Mouse (Mus musculus) E14TG2a.4 (cell line): ENCODE data around the gene Ggct.

Experiments used
- H3K27me3 ChIP-seq: 2 replicates; pipeline ENCODE4 v1.6.1; 2014; ENCODE audit warnings: low read length, control low read depth; ENCODE audit not compliant: insufficient read depth
- H3K36me3 ChIP-seq: 2 replicates; pipeline ENCODE4 v1.6.1; 2014; ENCODE audit warnings: low read length, control low read depth; ENCODE audit not compliant: insufficient read depth
- H3K4me1 ChIP-seq: replicated peaks from 2 replicates; pipeline ENCODE4 v1.6.1; 2014; ENCODE audit warnings: low read depth, low read length, control low read depth
- H3K4me3 ChIP-seq: replicated peaks from 2 replicates; pipeline ENCODE4 v1.5.1; 2014; ENCODE audit warnings: mild to moderate bottlenecking, low read length
- H3K9me3 ChIP-seq: 2 replicates; pipeline ENCODE4 v1.6.1; 2014; ENCODE audit warnings: low read length, control low read depth
- CTCF ChIP-seq: conservative IDR thresholded peaks from 2 replicates; pipeline ENCODE4 v1.5.1; 2014; ENCODE audit warnings: low read length
- NANOG ChIP-seq: IDR thresholded peaks from 2 replicates; pipeline ENCODE4 v1.6.1; 2014; ENCODE audit warnings: borderline replicate concordance, low read length, mixed read lengths
- POU5F1 ChIP-seq: IDR thresholded peaks from 2 replicates; pipeline ENCODE4 v1.6.1; 2014; ENCODE audit warnings: low read length, borderline replicate concordance

Ggct gene

GRCm38 (mm10) chr6:54952542-54952941 lies 40.2 kb downstream of the Ggct start:
- TF ChIP-seq CTCF (no peak), NANOG (no peak), POU5F1 (no peak)
- H3K4me1 ChIP-seq = no peaks in the 10 kb centered on the region
- H3K4me3 ChIP-seq = no peak overlapping the region
- H3K27me3 ChIP-seq = peaks cover 2% of the 10 kb centered on the region; the same call in 1 of the 2 replicates
- H3K9me3 ChIP-seq = peaks cover 70% of the 10 kb centered on the region
- H3K36me3 ChIP-seq = 0 out of 2 replicates have a peak, but pooled peaks cover 3% of the 10 kb centered on the region

GRCm38 (mm10) chr6:54948682-54949081 lies 44.1 kb downstream of the Ggct start:
- H3K9me3 ChIP-seq = peaks cover 51% of the 10 kb centered on the region
- H3K4me3 ChIP-seq = no peak overlapping the region
- TF ChIP-seq POU5F1 = no peak
- TF ChIP-seq NANOG = no peak
- TF ChIP-seq CTCF = no peak
- H3K27me3 ChIP-seq = peaks cover 25% of the 10 kb centered on the region
- no peaks in the 10 kb centered on the region for H3K36me3 ChIP-seq
- peaks cover 12% of the 10 kb centered on the region for H3K4me1 ChIP-seq

GRCm38 (mm10) chr6:54946241-54946953 lies 46.4 kb downstream of the Ggct start:
- Histone ChIP-seq H3K36me3 (no peaks in the 10 kb centered on the region), H3K9me3 (peaks cover 28% of the 10 kb centered on the region), H3K4me1 (peaks cover 22% of the 10 kb centered on the region), H3K27me3 (peaks cover 47% of the 10 kb centered on the region), H3K4me3 (no peak overlapping the region)
- TF ChIP-seq NANOG (no peak), CTCF (no peak), POU5F1 (no peak)

- TF ChIP-seq NANOG (no peak), CTCF (no peak), POU5F1 (no peak)
- peaks cover 10% of the 10 kb centered on the region for H3K9me3 ChIP-seq
- no peaks in the 10 kb centered on the region for H3K36me3 ChIP-seq
- H3K27me3 ChIP-seq = peaks cover 65% of the 10 kb centered on the region
- peak overlapping the region; percentile 70 for H3K4me3 ChIP-seq
- peaks cover 37% of the 10 kb centered on the region for H3K4me1 ChIP-seq
Measured at GRCm38 (mm10) chr6:54944551-54944950, 48.2 kb downstream of the Ggct start.

- Histone ChIP-seq H3K4me1 (peaks cover 44% of the 10 kb centered on the region), H3K4me3 (peak overlapping the region; percentile 70), H3K9me3 (peaks cover 2% of the 10 kb centered on the region; the same call in 1 of the 2 replicates), H3K36me3 (no peaks in the 10 kb centered on the region), H3K27me3 (peaks cover 71% of the 10 kb centered on the region)
- TF ChIP-seq CTCF = no peak
- TF ChIP-seq POU5F1 = no peak
- TF ChIP-seq NANOG = no peak
Measured at GRCm38 (mm10) chr6:54943753-54944152, 49.0 kb downstream of the Ggct start.

GRCm38 (mm10) chr6:54943292-54943691 lies 49.5 kb downstream of the Ggct start:
- H3K36me3 ChIP-seq = no peaks in the 10 kb centered on the region
- H3K27me3 ChIP-seq = peaks cover 76% of the 10 kb centered on the region
- peaks cover 44% of the 10 kb centered on the region for H3K4me1 ChIP-seq
- no peaks in the 10 kb centered on the region for H3K9me3 ChIP-seq
- TF ChIP-seq POU5F1 (no peak), CTCF (no peak), NANOG (no peak)
- peak overlapping the region; percentile 70 for H3K4me3 ChIP-seq

GRCm38 (mm10) chr6:54941149-54941548 lies 51.6 kb downstream of the Ggct start:
- H3K36me3 ChIP-seq = no peaks in the 10 kb centered on the region
- H3K9me3 ChIP-seq = no peaks in the 10 kb centered on the region
- no peak overlapping the region for H3K4me3 ChIP-seq
- peaks cover 44% of the 10 kb centered on the region for H3K4me1 ChIP-seq
- TF ChIP-seq NANOG = no peak
- no peak for TF ChIP-seq CTCF
- TF ChIP-seq POU5F1 = no peak
- peaks cover 84% of the 10 kb centered on the region for H3K27me3 ChIP-seq

- Histone ChIP-seq H3K9me3 (no peaks in the 10 kb centered on the region), H3K27me3 (peaks cover 78% of the 10 kb centered on the region), H3K4me1 (peaks cover 47% of the 10 kb centered on the region), H3K36me3 (no peaks in the 10 kb centered on the region), H3K4me3 (no peak overlapping the region)
- TF ChIP-seq CTCF (no peak), POU5F1 (no peak), NANOG (no peak)
Measured at GRCm38 (mm10) chr6:54940126-54940525, 52.6 kb downstream of the Ggct start.

GRCm38 (mm10) chr6:54939631-54940030 lies 53.1 kb downstream of the Ggct start:
- Histone ChIP-seq H3K4me1 (peaks cover 49% of the 10 kb centered on the region), H3K36me3 (no peaks in the 10 kb centered on the region), H3K27me3 (peaks cover 73% of the 10 kb centered on the region), H3K4me3 (no peak overlapping the region), H3K9me3 (no peaks in the 10 kb centered on the region)
- TF ChIP-seq POU5F1 = no peak
- TF ChIP-seq NANOG = no peak
- TF ChIP-seq CTCF = no peak
